Mouse (Mus musculus) macrophage (primary cell): Measurements from ENCODE around the gene Uroc1. TPM values are rescaled to one million over a fixed set of nuclear protein-coding genes. Genes with fewer than 3 reads are reported as not detected.
A peak's percentile ranks its signal among the peaks of the same experiment; 100 is the strongest.

ENCODE experiments used
- H3K27ac ChIP-seq: fragments of 350-480 bp; formaldehyde crosslinking; 2 replicates; pipeline ENCODE4 v1.9.0; 2021
- H3K36me3 ChIP-seq: fragments of 350-480 bp; formaldehyde crosslinking; 2 replicates; pipeline ENCODE4 v1.9.0; 2021; ENCODE audit errors: inconsistent target
- H3K4me3 ChIP-seq: fragments of 350-480 bp; formaldehyde crosslinking; 2 replicates; pipeline ENCODE4 v1.9.0; 2021; ENCODE audit errors: inconsistent target
- H3K79me2 ChIP-seq: fragments of 350-480 bp; formaldehyde crosslinking; 2 replicates; pipeline ENCODE4 v1.9.0; 2021; ENCODE audit errors: inconsistent target
- WGBS: methylation state at CpG from one replicate; pipeline ENCODE4 v1.1.7; 2026; ENCODE audit warnings: inconsistent platforms; ENCODE audit not compliant: missing documents; 5-methylcytosine and 5-hydroxymethylcytosine counted together
- polyA plus RNA-seq: library from polyadenylated mRNA; stranded (reverse); fragments of 250-400 nt; gene quantifications from 3 replicates; pipeline ENCODE4 v1.2.4, GENCODE M21; 2018; ENCODE audit warnings: inconsistent platforms

The Uroc1 gene
- polyA plus RNA-seq, 1 experiment from 2014 or later, result not detected

- no peak within 1 kb of the TSS for H3K27ac ChIP-seq
- no peak within 1 kb of the TSS for H3K4me3 ChIP-seq
- H3K79me2 ChIP-seq, result no peaks in the 10 kb centered on the region
- WGBS, result 14% methylated on average over 22 of the region's 22 CpGs
- no peaks in the 10 kb centered on the region for H3K36me3 ChIP-seq
Measured at GRCm38 (mm10) chr6:90324991-90325390, 8.1 kb upstream of the Uroc1 start, which contains the start of gene Chst13. Gene Chst13, minus strand, starts transcription at chr6:90325185.

- Histone ChIP-seq H3K79me2 (no peaks in the 10 kb centered on the region), H3K4me3 (no peak overlapping the region), H3K27ac (no peak overlapping the region), H3K36me3 (no peaks in the 10 kb centered on the region)
- WGBS, result 16% methylated on average over 6 of the region's 6 CpGs
Measured at GRCm38 (mm10) chr6:90327670-90328069, 5.4 kb upstream of the Uroc1 start.

GRCm38 (mm10) chr6:90329953-90330352 lies 3.1 kb upstream of the Uroc1 start:
- no peaks in the 10 kb centered on the region for H3K36me3 ChIP-seq
- no peak overlapping the region for H3K27ac ChIP-seq
- H3K79me2 ChIP-seq, result no peaks in the 10 kb centered on the region
- WGBS, result 10% methylated on average over 1 of the region's 1 CpGs
- H3K4me3 ChIP-seq, result no peak overlapping the region

GRCm38 (mm10) chr6:90334244-90334643 lies 1.2 kb downstream of the Uroc1 start:
- H3K4me3 ChIP-seq, result no peak overlapping the region
- 20% methylated on average over 3 of the region's 3 CpGs for WGBS

GRCm38 (mm10) chr6:90342343-90342742 lies 9.3 kb downstream of the Uroc1 start:
- WGBS, result 83% methylated on average over 2 of the region's 2 CpGs
- no peak overlapping the region for H3K4me3 ChIP-seq
- H3K79me2 ChIP-seq, result no peaks in the 10 kb centered on the region
- no peaks in the 10 kb centered on the region for H3K36me3 ChIP-seq
- no peak overlapping the region for H3K27ac ChIP-seq

More at GRCm38 (mm10) chr6:90334244-90334643, 1.2 kb downstream of the Uroc1 start:
- Histone ChIP-seq H3K79me2 (no peaks in the 10 kb centered on the region), H3K36me3 (no peaks in the 10 kb centered on the region), H3K27ac (no peak overlapping the region)

- 53% methylated on average over 4 of the region's 4 CpGs for WGBS
- Histone ChIP-seq H3K4me3 (no peak overlapping the region), H3K36me3 (no peaks in the 10 kb centered on the region), H3K79me2 (no peaks in the 10 kb centered on the region), H3K27ac (no peak overlapping the region)
Measured at GRCm38 (mm10) chr6:90347183-90347582, 14.1 kb downstream of the Uroc1 start.

- Histone ChIP-seq H3K27ac (no peak overlapping the region), H3K36me3 (no peaks in the 10 kb centered on the region), H3K79me2 (no peaks in the 10 kb centered on the region), H3K4me3 (no peak overlapping the region)
- 76% methylated on average over 4 of the region's 4 CpGs for WGBS
Measured at GRCm38 (mm10) chr6:90348500-90348899, 15.4 kb downstream of the Uroc1 start.

- 90% methylated on average over 2 of the region's 2 CpGs for WGBS
- H3K4me3 ChIP-seq, result no peak overlapping the region
- no peak overlapping the region for H3K27ac ChIP-seq
- no peaks in the 10 kb centered on the region for H3K79me2 ChIP-seq
- H3K36me3 ChIP-seq, result no peaks in the 10 kb centered on the region
Measured at GRCm38 (mm10) chr6:90350011-90350410, 16.9 kb downstream of the Uroc1 start.

- WGBS, result 67% methylated on average over 5 of the region's 5 CpGs
- H3K27ac ChIP-seq, result no peak overlapping the region
- no peaks in the 10 kb centered on the region for H3K79me2 ChIP-seq
Measured at GRCm38 (mm10) chr6:90358142-90358541, 25.1 kb downstream of the Uroc1 start.

GRCm38 (mm10) chr6:90359445-90359844 lies 26.4 kb downstream of the Uroc1 start:
- H3K36me3 ChIP-seq, result no peaks in the 10 kb centered on the region
- H3K79me2 ChIP-seq, result no peaks in the 10 kb centered on the region
- no peak overlapping the region for H3K27ac ChIP-seq
- H3K4me3 ChIP-seq, result no peak overlapping the region
- WGBS, result 100% methylated on average over 2 of the region's 2 CpGs

More at GRCm38 (mm10) chr6:90358142-90358541, 25.1 kb downstream of the Uroc1 start:
- Histone ChIP-seq H3K4me3 (no peak overlapping the region), H3K36me3 (no peaks in the 10 kb centered on the region)

- no peaks in the 10 kb centered on the region for H3K79me2 ChIP-seq
- no peaks in the 10 kb centered on the region for H3K36me3 ChIP-seq
- 71% methylated on average over 7 of the region's 7 CpGs for WGBS
- H3K27ac ChIP-seq, result no peak overlapping the region
- no peak overlapping the region for H3K4me3 ChIP-seq
Measured at GRCm38 (mm10) chr6:90360024-90360781, 27.1 kb downstream of the Uroc1 start.

- H3K4me3 ChIP-seq, result no peak overlapping the region
- no peak overlapping the region for H3K27ac ChIP-seq
- no peaks in the 10 kb centered on the region for H3K79me2 ChIP-seq
- 90% methylated on average over 6 of the region's 6 CpGs for WGBS
- H3K36me3 ChIP-seq, result no peaks in the 10 kb centered on the region
Measured at GRCm38 (mm10) chr6:90360922-90361614, 28.0 kb downstream of the Uroc1 start.

- H3K27ac ChIP-seq, result no peak overlapping the region
- H3K79me2 ChIP-seq, result no peaks in the 10 kb centered on the region
- 93% methylated on average over 5 of the region's 5 CpGs for WGBS
- H3K4me3 ChIP-seq, result no peak overlapping the region
- no peaks in the 10 kb centered on the region for H3K36me3 ChIP-seq
Measured at GRCm38 (mm10) chr6:90363301-90363700, 30.2 kb downstream of the Uroc1 start.

- peaks cover 19% of the 10 kb centered on the region for H3K36me3 ChIP-seq
- WGBS, result 7% methylated on average over 41 of the region's 41 CpGs
- peak within 1 kb of the TSS; percentile 43 for H3K4me3 ChIP-seq
- peaks cover 38% of the 10 kb centered on the region for H3K79me2 ChIP-seq
- H3K27ac ChIP-seq, result peak within 1 kb of the TSS; percentile 22; the same call in 1 of the 2 replicates
Measured at GRCm38 (mm10) chr6:90368976-90369724, 36.1 kb downstream of the Uroc1 start, which contains the start of gene Zxdc. Gene Zxdc, plus strand, starts transcription at chr6:90369492.
